Mouse (Mus musculus): ENCODE measurements around the gene 1700034J05Rik. TPM values are rescaled to one million over a fixed set of nuclear protein-coding genes. Genes with fewer than 3 reads are reported as not detected.
A peak's percentile ranks its signal among the peaks of the same experiment; 100 is the strongest.

Gene 1700034J05Rik
- polyA plus RNA-seq, 1 experiment from 2014 or later: 0.08 TPM

DNA sequence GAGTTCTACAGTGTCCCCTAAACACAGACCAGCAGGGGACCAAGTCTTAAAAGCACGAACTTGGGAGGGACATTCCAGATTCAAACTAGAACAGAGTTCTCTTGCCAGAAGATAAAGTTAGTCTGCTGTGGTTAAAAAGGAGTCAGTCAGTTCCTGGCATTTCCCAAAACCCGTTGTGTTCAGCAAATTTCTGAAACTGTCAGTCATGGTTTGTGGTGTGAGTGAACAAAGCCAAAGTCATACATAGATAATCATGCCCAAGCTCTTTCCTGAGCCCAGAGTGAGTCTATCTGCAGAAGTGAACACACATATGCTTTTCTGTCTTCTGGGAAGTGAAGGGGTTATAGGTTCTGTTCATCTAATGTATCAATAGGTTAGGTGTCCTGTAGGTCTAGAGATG is 45.4 kb downstream of the 1700034J05Rik start:
- ATAC-seq (replicated peaks; ENCODE audit: low FRiP score): no peak
- no peaks in the 10 kb centered on the region for H3K27me3 ChIP-seq (replicated peaks; ENCODE audit: control insufficient read depth, insufficient read depth, low read length)
- 47% methylated on average over 2 of the region's 2 CpGs for WGBS

DNA sequence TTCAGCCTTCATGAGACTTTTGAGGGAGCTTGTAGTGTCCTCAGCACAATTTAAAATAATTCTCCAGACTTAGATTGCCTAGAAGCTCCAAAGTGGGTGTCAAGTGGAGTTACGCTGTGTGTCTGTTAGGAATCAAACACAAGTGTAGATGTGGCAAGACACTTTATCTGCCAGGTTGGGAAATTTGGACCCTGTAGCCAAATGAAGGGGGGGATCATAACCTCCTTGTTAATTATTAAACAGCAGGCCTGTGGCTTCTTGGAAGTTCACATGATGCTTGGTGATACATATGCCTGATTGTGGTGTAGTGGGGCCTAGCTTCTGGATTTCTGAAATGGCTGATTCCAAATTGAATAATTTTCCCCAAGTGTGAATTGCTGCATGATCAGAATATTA is 46.4 kb downstream of the 1700034J05Rik start:
- Histone ChIP-seq H3K4me3 (ENCODE audit: low read depth, low read length) (no peak overlapping the region), H3K4me1 (replicated peaks; ENCODE audit: control insufficient read depth, insufficient read depth, low read length) (peaks cover 25% of the 10 kb centered on the region), H3K27me3 (replicated peaks; ENCODE audit: control insufficient read depth, insufficient read depth, low read length) (no peaks in the 10 kb centered on the region), H3K9ac (ENCODE audit: low read depth, low read length) (no peak overlapping the region), H3K36me3 (ENCODE audit: control insufficient read depth, insufficient read depth, low read length) (no peaks in the 10 kb centered on the region), H3K9me3 (ENCODE audit: control insufficient read depth, low read length) (no peaks in the 10 kb centered on the region), H3K27ac (ENCODE audit: low read depth, low read length) (0 out of 2 replicates have a peak overlapping the region, but pooled peaks have one; percentile 29), H3K4me2 (peak overlapping the region; percentile 13; the same call in 1 of the 2 replicates)
- ATAC-seq (replicated peaks; ENCODE audit: low FRiP score) (no peak), DNase-seq (ENCODE audit: low spot score) (no peak)
- WGBS: 77% methylated on average over 1 of the region's 1 CpGs

More for the DNA sequence above, 45.4 kb downstream of the 1700034J05Rik start:
- Histone ChIP-seq H3K9ac (ENCODE audit: low read depth, low read length) (no peak overlapping the region), H3K36me3 (ENCODE audit: control insufficient read depth, insufficient read depth, low read length) (no peaks in the 10 kb centered on the region), H3K27ac (ENCODE audit: low read depth, low read length) (no peak overlapping the region), H3K4me2 (no peak overlapping the region), H3K4me3 (ENCODE audit: low read depth, low read length) (no peak overlapping the region), H3K9me3 (ENCODE audit: control insufficient read depth, low read length) (no peaks in the 10 kb centered on the region), H3K4me1 (replicated peaks; ENCODE audit: control insufficient read depth, insufficient read depth, low read length) (peaks cover 33% of the 10 kb centered on the region)
- DNase-seq (ENCODE audit: low spot score): no peak

DNA sequence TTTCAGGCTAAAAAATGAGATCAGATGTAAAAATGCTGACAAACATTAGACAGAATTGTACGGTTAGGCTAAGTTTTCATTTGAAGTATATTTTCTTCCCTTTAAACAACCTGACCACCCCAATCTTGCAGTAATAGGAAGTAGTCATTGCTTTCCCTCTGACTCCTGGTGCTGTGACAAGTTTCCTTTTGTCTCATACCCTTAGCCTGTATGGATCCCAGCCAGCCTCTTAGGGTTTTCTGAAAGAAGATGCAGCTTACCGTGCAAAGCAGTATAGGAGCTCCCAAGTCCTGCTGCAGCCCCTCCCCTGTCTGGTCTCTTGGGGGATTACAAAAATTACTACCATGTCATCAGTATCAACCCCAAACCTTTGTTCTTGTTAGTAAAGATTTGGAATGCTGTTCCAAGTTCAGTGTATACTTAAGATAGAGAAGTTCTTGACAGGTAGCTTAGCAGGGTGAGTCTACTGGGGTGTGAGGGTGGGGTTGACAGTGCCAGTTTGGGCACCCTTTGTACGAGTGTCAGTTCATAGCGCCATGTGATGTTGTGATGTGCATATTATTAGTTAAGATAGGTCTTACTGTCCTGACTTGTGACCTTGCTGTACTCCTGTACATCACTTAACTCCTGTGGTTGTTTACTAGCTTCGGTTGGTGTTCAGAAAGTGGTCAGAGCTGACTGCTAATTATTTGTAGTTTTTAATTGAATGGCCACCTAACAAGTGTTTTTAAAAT is 47.0 kb downstream of the 1700034J05Rik start:
- Histone ChIP-seq H3K27ac (ENCODE audit: low read depth, low read length) (0 out of 2 replicates have a peak overlapping the region, but pooled peaks have one; percentile 29), H3K4me2 (peak overlapping the region; percentile 13; the same call in 1 of the 2 replicates), H3K4me3 (ENCODE audit: low read depth, low read length) (no peak overlapping the region), H3K4me1 (replicated peaks; ENCODE audit: control insufficient read depth, insufficient read depth, low read length) (peaks cover 24% of the 10 kb centered on the region), H3K9ac (ENCODE audit: low read depth, low read length) (no peak overlapping the region), H3K27me3 (replicated peaks; ENCODE audit: control insufficient read depth, insufficient read depth, low read length) (no peaks in the 10 kb centered on the region), H3K9me3 (ENCODE audit: control insufficient read depth, low read length) (no peaks in the 10 kb centered on the region), H3K36me3 (ENCODE audit: control insufficient read depth, insufficient read depth, low read length) (no peaks in the 10 kb centered on the region)
- no peak for DNase-seq (ENCODE audit: low spot score)
- WGBS: 74% methylated on average over 5 of the region's 5 CpGs
- no peak for ATAC-seq (replicated peaks; ENCODE audit: low FRiP score)

DNA sequence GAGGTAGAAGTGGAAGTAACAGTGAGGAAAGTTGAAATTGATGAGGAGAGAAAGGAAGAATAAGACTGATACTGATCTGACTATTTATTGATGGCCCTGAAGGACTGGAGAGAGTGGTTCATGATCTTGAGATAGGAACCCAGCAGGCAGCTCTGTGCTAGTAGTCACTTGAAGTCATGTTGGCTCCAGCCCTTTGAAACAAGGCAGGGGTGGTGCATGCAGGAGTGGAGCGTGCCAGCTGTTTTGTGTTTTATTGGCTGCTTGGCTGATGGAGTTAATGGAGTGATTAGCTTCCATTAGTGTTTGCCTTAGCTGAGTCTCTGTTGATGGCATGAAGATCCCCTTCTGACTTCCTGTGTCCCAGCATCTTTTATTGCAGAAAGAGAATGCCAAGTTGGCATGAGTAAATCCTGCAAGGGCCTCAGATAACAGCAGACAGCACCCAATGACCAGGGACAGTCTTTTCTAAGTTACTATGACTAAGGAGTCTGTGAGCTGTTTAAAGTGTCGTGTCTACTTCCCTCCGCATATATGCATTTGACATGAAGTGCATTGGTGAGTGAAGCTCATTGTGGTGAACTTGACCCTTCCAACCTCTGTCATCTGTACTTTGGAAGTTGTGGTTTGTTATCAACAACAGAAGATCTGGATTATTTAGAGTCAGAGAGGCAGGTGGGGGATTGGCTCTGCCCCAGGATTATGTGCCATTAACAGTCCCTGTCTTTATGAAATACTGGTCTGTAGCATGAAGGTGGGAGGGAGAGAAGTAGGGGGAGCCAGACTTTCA is 48.0 kb downstream of the 1700034J05Rik start:
- Histone ChIP-seq H3K9ac (ENCODE audit: low read depth, low read length) (no peak overlapping the region), H3K4me2 (no peak overlapping the region), H3K36me3 (ENCODE audit: control insufficient read depth, insufficient read depth, low read length) (no peaks in the 10 kb centered on the region), H3K4me1 (replicated peaks; ENCODE audit: control insufficient read depth, insufficient read depth, low read length) (peaks cover 22% of the 10 kb centered on the region), H3K27ac (ENCODE audit: low read depth, low read length) (no peak overlapping the region), H3K4me3 (ENCODE audit: low read depth, low read length) (no peak overlapping the region), H3K27me3 (replicated peaks; ENCODE audit: control insufficient read depth, insufficient read depth, low read length) (no peaks in the 10 kb centered on the region), H3K9me3 (ENCODE audit: control insufficient read depth, low read length) (no peaks in the 10 kb centered on the region)
- no peak for ATAC-seq (replicated peaks; ENCODE audit: low FRiP score)
- DNase-seq (ENCODE audit: low spot score): no peak
- WGBS: 65% methylated on average over 3 of the region's 3 CpGs

DNA sequence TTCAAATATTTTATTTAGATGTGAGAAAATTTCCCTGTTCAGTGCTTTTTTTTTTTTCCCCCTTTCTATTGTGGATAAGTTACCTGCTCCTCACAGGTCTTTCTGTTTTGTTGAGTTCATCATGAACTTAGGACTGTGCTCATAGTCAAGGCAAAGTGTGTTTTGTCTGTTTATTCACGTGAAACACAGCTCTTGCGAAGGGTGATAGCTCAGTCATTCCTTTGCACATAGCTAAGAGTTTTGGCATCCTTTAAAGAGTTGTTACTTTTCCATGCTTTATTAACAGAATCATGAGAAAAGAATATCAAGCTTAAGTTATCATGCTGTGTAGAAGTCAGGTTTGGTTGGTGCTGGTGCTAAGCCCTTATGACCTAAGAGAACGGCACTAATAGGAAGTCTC is 49.5 kb downstream of the 1700034J05Rik start:
- no peak for ATAC-seq (replicated peaks; ENCODE audit: low FRiP score)
- no peak for DNase-seq (ENCODE audit: low spot score)
- Histone ChIP-seq H3K4me1 (replicated peaks; ENCODE audit: control insufficient read depth, insufficient read depth, low read length) (peaks cover 22% of the 10 kb centered on the region), H3K4me3 (ENCODE audit: low read depth, low read length) (no peak overlapping the region), H3K27me3 (replicated peaks; ENCODE audit: control insufficient read depth, insufficient read depth, low read length) (no peaks in the 10 kb centered on the region), H3K4me2 (no peak overlapping the region), H3K9me3 (ENCODE audit: control insufficient read depth, low read length) (no peaks in the 10 kb centered on the region), H3K36me3 (ENCODE audit: control insufficient read depth, insufficient read depth, low read length) (no peaks in the 10 kb centered on the region), H3K9ac (ENCODE audit: low read depth, low read length) (no peak overlapping the region), H3K27ac (ENCODE audit: low read depth, low read length) (no peak overlapping the region)
- WGBS: 78% methylated on average over 3 of the region's 3 CpGs

DNA sequence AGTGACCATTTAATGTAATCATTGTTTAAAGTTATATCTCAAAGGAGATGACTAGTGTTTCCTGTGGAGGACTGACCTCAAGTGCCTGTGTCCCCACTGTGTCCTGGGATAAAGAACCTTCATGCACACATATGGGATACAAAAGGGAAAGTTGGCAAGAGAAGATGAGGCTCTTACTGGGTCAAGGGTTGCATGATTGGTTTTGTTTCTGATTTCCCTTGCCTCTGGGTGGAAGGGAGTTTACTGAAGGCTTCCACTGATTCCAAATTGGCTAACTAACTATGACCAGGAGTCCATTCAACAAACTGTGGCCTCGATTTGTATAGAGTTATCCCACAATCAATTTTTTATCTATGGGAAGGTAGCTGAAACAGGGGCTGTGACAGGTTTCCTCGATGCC is 50.6 kb downstream of the 1700034J05Rik start:
- no peak overlapping the region for H3K27ac ChIP-seq (ENCODE audit: low read depth, low read length)
- H3K4me3 ChIP-seq (ENCODE audit: low read depth, low read length): no peak overlapping the region
- peaks cover 18% of the 10 kb centered on the region for H3K4me1 ChIP-seq (replicated peaks; ENCODE audit: control insufficient read depth, insufficient read depth, low read length)
- H3K9ac ChIP-seq (ENCODE audit: low read depth, low read length): no peak overlapping the region
- no peaks in the 10 kb centered on the region for H3K27me3 ChIP-seq (replicated peaks; ENCODE audit: control insufficient read depth, insufficient read depth, low read length)
- H3K4me2 ChIP-seq: no peak overlapping the region
- ATAC-seq (replicated peaks; ENCODE audit: low FRiP score) (no peak), DNase-seq (ENCODE audit: low spot score) (no peak)
- no peaks in the 10 kb centered on the region for H3K9me3 ChIP-seq (ENCODE audit: control insufficient read depth, low read length)
- WGBS: 66% methylated on average over 2 of the region's 2 CpGs
- no peaks in the 10 kb centered on the region for H3K36me3 ChIP-seq (ENCODE audit: control insufficient read depth, insufficient read depth, low read length)

DNA sequence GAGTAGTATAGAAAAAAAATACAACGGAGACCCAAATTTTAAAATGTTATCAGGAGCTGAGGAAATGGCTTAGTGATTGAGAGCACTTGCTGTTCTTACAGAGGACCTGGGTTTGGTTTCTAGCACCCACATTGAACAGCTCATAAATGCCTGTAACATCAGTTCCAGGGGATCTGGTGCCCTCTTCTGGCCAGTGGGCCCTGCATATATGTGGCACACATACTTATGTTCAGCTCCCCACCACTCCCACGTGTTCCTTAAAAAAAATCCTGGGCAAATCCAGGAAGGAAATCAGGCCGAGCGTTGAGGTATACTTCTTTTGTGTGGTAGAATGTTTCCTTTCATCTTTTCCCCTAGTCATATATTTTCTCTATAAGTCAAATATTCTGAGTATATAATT is 52.3 kb downstream of the 1700034J05Rik start:
- DNase-seq (ENCODE audit: low spot score) (no peak), ATAC-seq (replicated peaks; ENCODE audit: low FRiP score) (no peak)
- Histone ChIP-seq H3K4me3 (ENCODE audit: low read depth, low read length) (no peak overlapping the region), H3K27me3 (replicated peaks; ENCODE audit: control insufficient read depth, insufficient read depth, low read length) (no peaks in the 10 kb centered on the region), H3K9me3 (ENCODE audit: control insufficient read depth, low read length) (no peaks in the 10 kb centered on the region), H3K4me1 (replicated peaks; ENCODE audit: control insufficient read depth, insufficient read depth, low read length) (peaks cover 12% of the 10 kb centered on the region), H3K4me2 (no peak overlapping the region), H3K9ac (ENCODE audit: low read depth, low read length) (no peak overlapping the region), H3K36me3 (ENCODE audit: control insufficient read depth, insufficient read depth, low read length) (no peaks in the 10 kb centered on the region), H3K27ac (ENCODE audit: low read depth, low read length) (no peak overlapping the region)
- 84% methylated on average over 4 of the region's 4 CpGs for WGBS

All from liver, embryonic 11.5 days (tissue).